Mouse (Mus musculus) hindbrain, embryonic 12.5 days (tissue): ENCODE measurements around the gene Mgat4c. TPM values are rescaled to one million over a fixed set of nuclear protein-coding genes. Genes with fewer than 3 reads are reported as not detected.

Experiments used
- ATAC-seq: fragments of 200-750 bp; cut with Nextera tagmentation; 2 replicates; pipeline ENCODE4 v1.8.0; 2017; ENCODE audit warnings: moderate TSS enrichment; ENCODE audit not compliant: low FRiP score
- H3K27ac ChIP-seq: fragments of 300-500 bp; sonication (generic); 2 replicates; pipeline ENCODE4 v1.5.1; 2016; ENCODE audit warnings: mild to moderate bottlenecking
- H3K27me3 ChIP-seq: fragments of 300-500 bp; sonication (generic); 2 replicates; pipeline ENCODE4 v1.6.1; 2016; ENCODE audit warnings: mild to moderate bottlenecking
- H3K36me3 ChIP-seq: fragments of 300-500 bp; sonication (generic); 2 replicates; pipeline ENCODE4 v1.6.1; 2016; ENCODE audit warnings: mild to moderate bottlenecking
- H3K4me1 ChIP-seq: fragments of 300-500 bp; sonication (generic); 2 replicates; pipeline ENCODE4 v1.6.1; 2016
- H3K4me2 ChIP-seq: fragments of 300-500 bp; sonication (generic); replicated peaks from 2 replicates; pipeline ENCODE4 v1.6.1; 2016; ENCODE audit warnings: mild to moderate bottlenecking
- H3K4me3 ChIP-seq: fragments of 300-500 bp; sonication (generic); 2 replicates; pipeline ENCODE4 v1.5.1; 2016; ENCODE audit warnings: mild to moderate bottlenecking
- H3K9ac ChIP-seq: fragments of 300-500 bp; sonication (generic); 2 replicates; pipeline ENCODE4 v1.6.1; 2016; ENCODE audit warnings: mild to moderate bottlenecking, moderate library complexity
- H3K9me3 ChIP-seq: fragments of 300-500 bp; sonication (generic); replicated peaks from 2 replicates; pipeline ENCODE4 v1.6.1; 2016; ENCODE audit warnings: mild to moderate bottlenecking
- WGBS: fragments of 180-500 bp; shearing (Covaris S2); methylation state at CpG from one replicate; pipeline ENCODE4 v1.1.7; 2016; 5-methylcytosine and 5-hydroxymethylcytosine counted together
- polyA plus RNA-seq: library from polyadenylated mRNA; unstranded; fragments of >200 nt; fragmentation: Nextera tagmentation; extraction: Ambion mirVana; gene quantifications from 2 replicates; pipeline ENCODE4 v1.2.1, GENCODE M21; 2016

The Mgat4c gene
- polyA plus RNA-seq, 1 experiment from 2014 or later = 16.8 TPM

DNA sequence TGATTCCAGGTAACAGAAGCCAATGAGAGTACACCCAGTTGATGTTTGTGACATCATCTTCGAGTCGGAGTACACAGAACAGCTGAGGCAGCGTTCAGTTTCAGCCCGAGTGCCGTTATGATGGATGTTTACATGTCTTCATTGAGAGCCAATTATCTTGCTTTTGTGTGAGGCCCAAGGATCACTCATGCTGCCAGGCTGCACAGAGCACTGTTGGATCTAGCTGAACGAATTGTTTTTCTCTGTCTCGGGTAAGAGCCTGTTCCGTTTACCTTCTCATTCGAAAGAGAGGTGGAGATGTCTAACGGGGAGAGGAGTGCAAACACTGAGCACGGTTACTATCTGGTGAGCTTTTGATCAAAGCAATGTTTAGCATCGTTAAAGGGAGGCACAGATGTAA lies 477.5 kb downstream of the Mgat4c start:
- peak overlapping the region; percentile 68 for H3K27ac ChIP-seq
- peak; percentile 85 for ATAC-seq
- peak overlapping the region; percentile 51 for H3K9ac ChIP-seq
- H3K27me3 ChIP-seq = no peaks in the 10 kb centered on the region
- H3K4me1 ChIP-seq = no peaks in the 10 kb centered on the region
- H3K4me2 ChIP-seq = peak overlapping the region; percentile 42
- H3K9me3 ChIP-seq = no peaks in the 10 kb centered on the region
- no peaks in the 10 kb centered on the region for H3K36me3 ChIP-seq
- H3K4me3 ChIP-seq = peak overlapping the region; percentile 26
- WGBS = 17% methylated on average over 12 of the region's 12 CpGs

DNA sequence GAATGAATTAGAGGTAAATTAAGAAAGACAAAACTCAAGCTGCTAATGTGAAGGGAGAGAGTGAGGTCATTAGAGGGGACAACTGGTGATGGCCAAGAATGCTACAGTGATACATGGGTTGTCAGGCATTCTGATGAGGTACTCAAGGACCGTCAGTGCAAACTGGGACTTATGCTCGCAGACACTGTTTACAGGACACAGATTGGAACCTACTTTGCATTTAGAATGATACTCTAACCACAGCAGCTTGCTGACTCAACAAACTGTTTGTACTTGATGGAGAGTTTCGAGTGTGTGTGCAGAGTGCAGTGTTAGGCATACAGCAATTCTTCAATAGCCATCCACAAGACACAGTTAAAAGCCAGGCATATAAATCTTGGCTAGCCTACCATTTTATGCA lies 503.4 kb downstream of the Mgat4c start:
- Histone ChIP-seq H3K4me2 (no peak overlapping the region), H3K4me3 (no peak overlapping the region), H3K9ac (no peak overlapping the region), H3K36me3 (no peaks in the 10 kb centered on the region), H3K27ac (no peak overlapping the region; the same call in 1 of the 2 replicates), H3K9me3 (no peaks in the 10 kb centered on the region), H3K27me3 (no peaks in the 10 kb centered on the region), H3K4me1 (0 out of 2 replicates have a peak, but pooled peaks cover 2% of the 10 kb centered on the region)
- ATAC-seq = peak; percentile 58; the same call in 1 of the 2 replicates
- WGBS = 70% methylated on average over 3 of the region's 3 CpGs

DNA sequence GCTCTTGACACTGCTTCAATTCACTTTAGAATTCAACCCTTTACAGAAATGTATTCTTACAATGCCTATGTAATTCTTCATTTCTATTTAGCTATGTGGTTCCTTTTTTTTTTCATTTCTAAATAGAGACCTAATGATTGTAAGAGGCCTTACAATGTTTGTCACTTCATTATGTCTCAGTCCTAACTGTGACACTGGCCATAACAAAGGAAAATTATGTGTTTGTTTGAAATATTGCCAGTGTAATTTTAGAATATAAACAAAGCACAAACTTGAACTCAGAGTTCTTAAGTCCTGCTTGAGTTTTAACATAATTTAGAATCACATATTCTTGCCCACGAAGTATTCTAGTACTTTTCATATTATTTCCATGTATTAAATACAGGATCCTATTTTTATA lies 510.4 kb downstream of the Mgat4c start:
- Histone ChIP-seq H3K36me3 (no peaks in the 10 kb centered on the region), H3K4me2 (no peak overlapping the region), H3K4me3 (no peak overlapping the region), H3K27me3 (no peaks in the 10 kb centered on the region), H3K9ac (no peak overlapping the region), H3K4me1 (no peaks in the 10 kb centered on the region), H3K27ac (no peak overlapping the region), H3K9me3 (no peaks in the 10 kb centered on the region)
- WGBS = 92% methylated on average over 1 of the region's 1 CpGs
- no peak for ATAC-seq

GRCm38 (mm10) chr10:102196850-102197249 lies 515.6 kb downstream of the Mgat4c start:
- Histone ChIP-seq H3K4me2 (no peak overlapping the region), H3K27me3 (no peaks in the 10 kb centered on the region), H3K9me3 (no peaks in the 10 kb centered on the region), H3K4me1 (no peaks in the 10 kb centered on the region), H3K9ac (no peak overlapping the region), H3K4me3 (no peak overlapping the region), H3K27ac (no peak overlapping the region), H3K36me3 (no peaks in the 10 kb centered on the region)
- WGBS = 80% methylated on average over 4 of the region's 4 CpGs
- no peak for ATAC-seq

DNA sequence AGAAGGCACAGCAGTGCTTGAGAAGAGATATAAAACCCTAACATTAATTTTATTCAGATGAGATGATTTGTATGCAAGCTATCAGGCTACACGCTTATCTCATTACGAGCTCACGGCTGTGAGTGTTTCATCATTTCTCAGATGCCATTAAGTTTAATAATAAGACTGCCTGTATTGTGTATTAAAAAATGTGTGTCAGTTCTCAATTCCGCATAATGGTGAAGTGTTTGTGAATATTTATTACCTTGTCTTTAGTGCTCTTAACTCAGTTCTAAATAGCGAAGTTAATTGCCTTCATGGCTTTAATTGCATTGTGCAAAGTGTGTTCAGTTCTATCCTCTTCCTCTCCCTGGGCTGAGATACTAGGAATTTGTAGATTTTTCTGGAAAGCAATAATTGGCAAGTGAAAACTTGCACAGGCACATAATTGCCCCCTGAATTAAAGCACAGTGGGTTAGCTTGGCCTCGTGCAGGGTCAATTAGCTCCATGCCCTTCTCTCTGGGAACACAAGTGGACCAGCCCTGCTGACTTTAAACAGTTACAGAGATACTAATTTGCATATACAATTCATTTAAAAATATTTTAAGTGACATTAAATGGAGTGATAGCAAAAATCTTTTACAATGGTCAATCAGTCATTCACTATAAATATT lies 557.4 kb downstream of the Mgat4c start:
- WGBS = 44% methylated on average over 6 of the region's 6 CpGs
- no peak overlapping the region for H3K27ac ChIP-seq

DNA sequence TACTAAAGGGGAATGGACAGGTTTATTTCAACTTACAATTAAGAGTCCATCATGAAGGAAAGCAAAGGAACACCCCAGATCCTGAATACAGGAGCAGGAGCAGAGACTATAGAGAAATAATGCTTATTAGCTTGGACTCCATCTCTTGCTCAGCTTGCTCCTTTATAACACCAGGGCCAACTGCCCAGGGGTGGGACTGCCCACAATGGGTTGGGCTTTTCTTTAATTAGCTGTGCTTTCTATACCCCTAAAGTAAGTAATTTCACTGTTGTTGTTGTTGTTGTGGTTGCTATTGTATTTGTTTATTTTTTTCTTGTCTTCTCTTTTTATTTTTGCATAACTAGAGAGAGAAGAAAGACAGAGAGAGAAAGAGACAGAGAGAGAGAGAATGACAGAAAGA lies 562.6 kb downstream of the Mgat4c start:
- H3K27me3 ChIP-seq = no peaks in the 10 kb centered on the region
- no peak for ATAC-seq
- H3K36me3 ChIP-seq = no peaks in the 10 kb centered on the region
- H3K9ac ChIP-seq = no peak overlapping the region
- no peaks in the 10 kb centered on the region for H3K9me3 ChIP-seq
- no peak overlapping the region for H3K4me2 ChIP-seq
- H3K4me3 ChIP-seq = no peak overlapping the region
- no peak overlapping the region for H3K27ac ChIP-seq
- no peaks in the 10 kb centered on the region for H3K4me1 ChIP-seq

More for the DNA sequence above, 557.4 kb downstream of the Mgat4c start:
- Histone ChIP-seq H3K27me3 (no peaks in the 10 kb centered on the region), H3K36me3 (no peaks in the 10 kb centered on the region), H3K4me2 (no peak overlapping the region), H3K9me3 (no peaks in the 10 kb centered on the region), H3K9ac (no peak overlapping the region), H3K4me3 (no peak overlapping the region), H3K4me1 (no peaks in the 10 kb centered on the region)
- ATAC-seq = peak; percentile 85

DNA sequence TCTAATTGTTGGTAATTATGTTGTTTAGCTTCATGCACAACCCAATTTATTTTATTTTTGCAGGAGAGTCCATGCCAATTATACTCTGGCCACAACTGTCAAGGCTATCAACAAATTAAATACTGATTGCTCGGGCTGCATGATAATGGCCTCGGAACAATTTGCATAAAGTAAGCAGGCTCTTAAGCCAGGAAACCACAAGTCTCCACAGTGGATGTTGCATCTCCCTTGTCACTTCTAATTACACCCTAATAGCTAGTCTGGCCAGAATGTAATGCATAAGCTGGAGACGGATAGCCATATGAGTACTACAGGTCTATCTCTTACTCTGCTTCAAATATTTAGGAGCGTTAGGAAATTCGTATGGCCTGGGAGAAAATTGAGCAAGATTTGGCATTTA lies 563.3 kb downstream of the Mgat4c start:
- Histone ChIP-seq H3K9ac (no peak overlapping the region), H3K9me3 (no peaks in the 10 kb centered on the region), H3K27me3 (no peaks in the 10 kb centered on the region), H3K27ac (no peak overlapping the region; the same call in 1 of the 2 replicates), H3K4me2 (no peak overlapping the region), H3K4me1 (no peaks in the 10 kb centered on the region), H3K36me3 (no peaks in the 10 kb centered on the region), H3K4me3 (no peak overlapping the region)
- 58% methylated on average over 5 of the region's 5 CpGs for WGBS
- ATAC-seq = peak; percentile 77

DNA sequence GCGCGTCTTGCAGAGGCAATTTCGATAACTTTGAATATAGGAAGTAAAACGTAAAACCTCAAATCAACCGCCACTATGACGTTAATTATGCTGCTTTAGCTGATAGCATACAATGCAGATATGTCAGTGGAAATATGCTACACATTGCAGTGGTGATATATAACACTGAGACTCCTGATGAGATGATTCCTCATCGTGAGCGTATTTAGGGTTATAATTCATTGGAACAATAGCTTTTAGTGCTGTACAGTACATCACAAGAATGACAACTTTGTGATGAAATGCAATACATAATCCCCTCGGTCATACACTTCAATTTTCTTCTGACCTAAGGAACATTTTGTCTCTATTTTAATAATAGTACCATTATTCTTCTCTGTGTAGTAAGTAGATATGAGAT lies 564.0 kb downstream of the Mgat4c start:
- Histone ChIP-seq H3K36me3 (no peaks in the 10 kb centered on the region), H3K4me2 (no peak overlapping the region), H3K4me1 (no peaks in the 10 kb centered on the region), H3K27me3 (no peaks in the 10 kb centered on the region), H3K9me3 (no peaks in the 10 kb centered on the region), H3K27ac (no peak overlapping the region), H3K9ac (no peak overlapping the region), H3K4me3 (no peak overlapping the region)
- ATAC-seq = peak; percentile 23; the same call in 1 of the 2 replicates
- 87% methylated on average over 9 of the region's 9 CpGs for WGBS

DNA sequence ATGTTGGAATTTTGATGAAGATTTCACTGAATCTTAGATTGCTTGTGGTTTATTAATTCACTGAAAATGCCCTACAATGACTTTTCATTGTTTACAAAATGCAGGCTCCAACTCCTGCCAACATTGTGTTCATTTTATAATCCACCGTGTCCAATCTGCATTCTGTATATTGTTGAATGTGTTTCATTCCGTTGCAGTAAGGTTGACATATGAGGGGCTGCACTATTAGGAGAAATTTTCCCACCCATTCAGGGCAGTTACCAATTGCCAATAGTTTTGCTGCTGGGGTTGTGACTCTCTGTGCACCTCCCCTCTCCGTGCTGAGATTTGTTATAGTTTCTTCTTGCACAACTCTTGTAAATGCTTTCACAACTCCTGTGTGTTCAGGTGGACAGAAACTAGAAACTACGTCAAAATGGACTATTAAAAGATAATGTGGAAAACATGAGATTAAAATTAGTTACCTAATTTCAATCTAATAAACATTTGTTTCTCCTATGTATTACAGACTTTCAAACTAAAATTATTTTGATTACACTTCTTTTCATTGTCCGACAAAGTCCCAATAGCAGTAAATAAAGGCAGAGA lies 627.7 kb downstream of the Mgat4c start:
- Histone ChIP-seq H3K4me3 (no peak overlapping the region), H3K27me3 (no peaks in the 10 kb centered on the region), H3K4me2 (no peak overlapping the region), H3K27ac (no peak overlapping the region), H3K36me3 (no peaks in the 10 kb centered on the region), H3K4me1 (no peaks in the 10 kb centered on the region), H3K9me3 (no peaks in the 10 kb centered on the region), H3K9ac (no peak overlapping the region)
- 67% methylated on average over 5 of the region's 5 CpGs for WGBS
- peak; percentile 40; the same call in 1 of the 2 replicates for ATAC-seq

- WGBS = 37% methylated on average over 5 of the region's 5 CpGs
Observed at GRCm38 (mm10) chr10:102365685-102366381, 684.5 kb downstream of the Mgat4c start.

GRCm38 (mm10) chr10:102370576-102370975 lies 689.3 kb downstream of the Mgat4c start:
- no peak overlapping the region for H3K27ac ChIP-seq
- ATAC-seq = no peak
- no peaks in the 10 kb centered on the region for H3K27me3 ChIP-seq
- no peak overlapping the region for H3K4me3 ChIP-seq
- 90% methylated on average over 1 of the region's 1 CpGs for WGBS
- H3K4me1 ChIP-seq = no peaks in the 10 kb centered on the region
- H3K4me2 ChIP-seq = no peak overlapping the region
- H3K9me3 ChIP-seq = no peaks in the 10 kb centered on the region
- H3K36me3 ChIP-seq = no peaks in the 10 kb centered on the region
- no peak overlapping the region for H3K9ac ChIP-seq

More at GRCm38 (mm10) chr10:102365685-102366381, 684.5 kb downstream of the Mgat4c start:
- no peaks in the 10 kb centered on the region for H3K27me3 ChIP-seq
- peak; percentile 61; the same call in 1 of the 2 replicates for ATAC-seq
- no peak overlapping the region for H3K4me3 ChIP-seq
- no peaks in the 10 kb centered on the region for H3K9me3 ChIP-seq
- H3K4me1 ChIP-seq = no peaks in the 10 kb centered on the region
- no peaks in the 10 kb centered on the region for H3K36me3 ChIP-seq
- no peak overlapping the region for H3K9ac ChIP-seq
- no peak overlapping the region for H3K27ac ChIP-seq
- H3K4me2 ChIP-seq = no peak overlapping the region

DNA sequence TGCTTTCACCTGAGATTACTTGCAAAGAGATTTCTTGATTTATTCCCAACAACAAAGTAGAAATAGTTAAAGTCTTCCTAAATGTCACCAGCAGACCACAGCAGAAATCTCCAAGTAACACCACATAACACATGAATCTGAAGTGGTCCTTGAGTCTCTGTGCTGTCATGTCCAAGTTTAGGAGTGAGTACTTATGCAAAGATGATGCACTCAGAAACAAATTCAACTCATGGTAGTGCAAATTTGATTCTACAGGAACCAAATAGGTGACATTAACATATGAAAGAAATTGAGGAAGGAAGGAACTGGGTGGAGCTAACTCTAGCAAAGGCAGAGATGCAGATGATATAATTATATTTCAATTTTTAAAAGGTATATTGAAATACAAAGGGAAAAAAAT lies 690.8 kb downstream of the Mgat4c start:
- no peak overlapping the region for H3K4me2 ChIP-seq
- no peak overlapping the region for H3K4me3 ChIP-seq
- H3K27me3 ChIP-seq = no peaks in the 10 kb centered on the region
- H3K9ac ChIP-seq = no peak overlapping the region
- H3K4me1 ChIP-seq = no peaks in the 10 kb centered on the region
- no peak for ATAC-seq
- no peaks in the 10 kb centered on the region for H3K36me3 ChIP-seq
- no peaks in the 10 kb centered on the region for H3K9me3 ChIP-seq
- H3K27ac ChIP-seq = no peak overlapping the region
